Mouse (Mus musculus) bone marrow, adult 2 months (tissue): Measurements from ENCODE around the gene Plagl2.

Experiments
- CTCF ChIP-seq: fragments of 200-500 bp; IDR thresholded peaks from 2 replicates; pipeline ENCODE4 v1.5.1; 2011; ENCODE audit warnings: low read length, control low read depth; ENCODE audit not compliant: control insufficient read depth, insufficient read depth
- POLR2A ChIP-seq: fragments of 200-500 bp; IDR thresholded peaks from 2 replicates; pipeline ENCODE4 v1.6.1; 2011; ENCODE audit warnings: low read depth, mild to moderate bottlenecking, control low read depth, low read length, borderline replicate concordance; ENCODE audit not compliant: control insufficient read depth

DNA sequence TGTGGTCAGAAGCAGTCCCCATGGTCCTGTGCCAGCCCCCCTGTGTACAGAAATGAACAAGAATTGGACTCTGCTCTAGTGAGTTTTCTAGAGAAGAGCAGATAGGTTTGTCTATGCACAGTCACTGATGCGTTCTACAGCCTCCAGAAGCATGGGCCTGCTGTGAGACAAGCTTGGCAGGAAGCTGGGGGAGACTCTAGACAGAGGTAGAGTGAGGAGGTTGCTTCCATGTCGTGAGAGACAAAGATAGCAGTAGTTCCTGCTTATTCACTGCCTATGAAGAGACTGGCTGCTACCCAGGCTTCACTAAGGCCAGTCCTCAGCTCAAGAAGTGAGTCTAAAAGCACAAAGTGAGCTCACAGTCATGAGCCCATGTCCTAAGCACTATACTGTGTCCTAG is 50.0 kb downstream of the Plagl2 start:
- TF ChIP-seq CTCF (no peak), POLR2A (no peak)
